Mouse (Mus musculus): ENCODE measurements around the gene Dtd1. TPM values are rescaled to one million over a fixed set of nuclear protein-coding genes. Genes with fewer than 3 reads are reported as not detected.

Dtd1 gene
- polyA plus RNA-seq, 1 experiment from 2014 or later = 35.8 TPM

DNA sequence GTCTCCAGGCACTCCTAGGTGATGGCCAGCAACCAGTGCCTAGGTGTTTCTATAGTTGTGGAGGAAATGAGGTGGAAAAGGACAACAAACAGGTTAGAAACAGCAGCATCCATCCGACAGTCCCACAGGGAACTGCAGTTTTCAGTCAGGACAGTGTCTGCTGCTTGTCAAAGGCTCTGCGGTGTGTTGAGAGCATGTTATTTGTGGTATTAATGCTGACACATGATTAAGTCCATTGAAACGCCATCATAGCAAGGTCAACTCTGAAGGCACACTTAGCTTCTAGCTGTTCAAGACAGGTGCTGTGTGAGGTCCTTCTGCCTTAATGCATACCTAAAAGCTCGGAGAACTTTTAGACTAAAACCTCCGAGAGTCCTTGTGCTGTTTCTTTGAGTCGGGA is 161.0 kb downstream of the Dtd1 start:
- Histone ChIP-seq H3K4me2 (no peak overlapping the region), H3K9me3 (replicated peaks) (no peaks in the 10 kb centered on the region), H3K36me3 (no peaks in the 10 kb centered on the region), H3K9ac (no peak overlapping the region), H3K27me3 (replicated peaks) (no peaks in the 10 kb centered on the region), H3K4me3 (no peak overlapping the region), H3K27ac (no peak overlapping the region), H3K4me1 (no peaks in the 10 kb centered on the region)
- 79% methylated on average over 6 of the region's 6 CpGs for WGBS (ENCODE audit: insufficient replicate concordance)
- no peak for ATAC-seq

DNA sequence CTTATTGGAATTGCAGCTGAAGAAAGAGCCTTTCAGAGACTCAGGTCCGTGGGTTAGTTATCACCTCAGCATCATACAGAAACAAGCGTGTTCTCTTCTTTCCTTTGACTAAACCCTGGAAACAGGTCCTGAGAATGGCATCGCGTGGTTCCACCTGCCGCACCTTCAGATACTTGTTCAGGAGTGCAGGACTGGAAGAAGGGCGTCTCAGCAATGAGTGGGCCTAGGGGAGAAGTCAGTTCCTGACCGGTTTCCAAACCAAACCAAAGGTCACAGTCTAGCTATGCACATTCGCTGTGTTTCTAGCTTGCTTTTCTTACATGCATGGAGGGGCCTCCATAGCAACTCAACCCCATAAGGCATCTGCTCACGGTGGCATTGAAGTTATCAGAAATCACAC is 164.0 kb downstream of the Dtd1 start:
- H3K36me3 ChIP-seq = 0 out of 2 replicates have a peak, but pooled peaks cover 3% of the 10 kb centered on the region
- ATAC-seq = no peak
- H3K27me3 ChIP-seq (replicated peaks) = no peaks in the 10 kb centered on the region
- 80% methylated on average over 9 of the region's 9 CpGs for WGBS (ENCODE audit: insufficient replicate concordance)
- H3K4me1 ChIP-seq = no peaks in the 10 kb centered on the region
- H3K9ac ChIP-seq = no peak overlapping the region
- H3K4me3 ChIP-seq = no peak overlapping the region
- H3K27ac ChIP-seq = no peak overlapping the region
- 0 out of 2 replicates have a peak, but pooled peaks cover 3% of the 10 kb centered on the region for H3K9me3 ChIP-seq (replicated peaks)
- H3K4me2 ChIP-seq = no peak overlapping the region

DNA sequence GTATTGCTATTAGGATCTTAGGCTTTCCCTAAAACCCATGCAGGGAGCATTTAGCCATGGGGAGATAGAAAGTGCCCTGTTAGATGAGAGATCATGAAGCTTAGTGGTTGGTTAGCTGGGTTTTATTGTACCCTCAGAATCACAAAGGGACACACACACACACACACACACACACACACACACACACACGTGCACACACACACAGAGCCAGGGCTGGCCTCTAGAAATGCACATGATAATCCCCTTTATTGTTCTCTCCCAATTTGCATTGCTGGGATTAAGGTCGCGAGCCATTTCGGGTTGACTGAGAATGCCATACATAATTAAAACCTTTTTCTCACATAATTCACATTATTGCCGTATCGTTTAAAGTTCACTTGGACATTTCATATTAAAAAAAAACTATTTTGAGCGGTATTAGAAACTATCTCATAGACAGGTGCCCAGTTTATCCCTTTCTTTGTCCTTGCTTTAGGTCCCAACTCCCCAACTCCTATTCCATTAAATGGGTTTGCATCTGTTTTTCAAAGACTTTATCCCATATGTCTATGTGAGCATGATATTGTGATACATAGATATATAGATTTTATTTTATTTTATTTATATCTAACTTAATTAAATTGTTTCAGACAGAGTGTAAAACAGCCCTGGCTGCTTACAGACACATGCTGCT is 164.6 kb downstream of the Dtd1 start:
- no peaks in the 10 kb centered on the region for H3K27me3 ChIP-seq (replicated peaks)
- 0 out of 2 replicates have a peak, but pooled peaks cover 3% of the 10 kb centered on the region for H3K9me3 ChIP-seq (replicated peaks)
- H3K36me3 ChIP-seq = 0 out of 2 replicates have a peak, but pooled peaks cover 3% of the 10 kb centered on the region
- whole genome bisulfite sequencing (ENCODE audit: insufficient replicate concordance) = 72% methylated on average over 7 of the region's 7 CpGs
- no peak overlapping the region for H3K27ac ChIP-seq
- no peak overlapping the region for H3K4me2 ChIP-seq
- H3K4me3 ChIP-seq = no peak overlapping the region
- H3K9ac ChIP-seq = no peak overlapping the region
- no peak for ATAC-seq
- H3K4me1 ChIP-seq = no peaks in the 10 kb centered on the region

DNA sequence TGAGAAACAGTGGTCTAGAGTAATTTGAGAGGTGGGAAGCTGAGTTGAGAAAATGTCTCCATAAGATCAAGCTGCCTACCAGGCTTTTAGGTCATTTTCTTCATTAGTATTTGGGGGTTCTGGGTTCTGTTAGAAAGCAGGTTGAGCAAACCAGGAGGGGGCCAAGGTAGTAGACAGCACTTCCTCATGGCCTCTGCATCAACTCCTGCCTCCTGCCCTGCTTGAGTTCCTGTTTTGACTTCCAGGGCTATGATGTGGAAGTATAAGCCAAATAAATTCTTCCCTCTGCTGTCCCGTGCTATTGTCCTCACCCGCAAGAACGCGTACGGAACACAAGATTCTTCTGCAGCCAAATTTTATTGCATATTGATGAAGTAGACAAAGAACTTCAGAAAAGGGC is 165.5 kb downstream of the Dtd1 start:
- ATAC-seq = no peak
- no peak overlapping the region for H3K27ac ChIP-seq
- H3K4me2 ChIP-seq = no peak overlapping the region
- 93% methylated on average over 5 of the region's 5 CpGs for WGBS (ENCODE audit: insufficient replicate concordance)
- H3K4me3 ChIP-seq = no peak overlapping the region
- no peak overlapping the region for H3K9ac ChIP-seq
- no peaks in the 10 kb centered on the region for H3K27me3 ChIP-seq (replicated peaks)
- 0 out of 2 replicates have a peak, but pooled peaks cover 3% of the 10 kb centered on the region for H3K36me3 ChIP-seq
- H3K9me3 ChIP-seq (replicated peaks) = 0 out of 2 replicates have a peak, but pooled peaks cover 3% of the 10 kb centered on the region
- no peaks in the 10 kb centered on the region for H3K4me1 ChIP-seq

DNA sequence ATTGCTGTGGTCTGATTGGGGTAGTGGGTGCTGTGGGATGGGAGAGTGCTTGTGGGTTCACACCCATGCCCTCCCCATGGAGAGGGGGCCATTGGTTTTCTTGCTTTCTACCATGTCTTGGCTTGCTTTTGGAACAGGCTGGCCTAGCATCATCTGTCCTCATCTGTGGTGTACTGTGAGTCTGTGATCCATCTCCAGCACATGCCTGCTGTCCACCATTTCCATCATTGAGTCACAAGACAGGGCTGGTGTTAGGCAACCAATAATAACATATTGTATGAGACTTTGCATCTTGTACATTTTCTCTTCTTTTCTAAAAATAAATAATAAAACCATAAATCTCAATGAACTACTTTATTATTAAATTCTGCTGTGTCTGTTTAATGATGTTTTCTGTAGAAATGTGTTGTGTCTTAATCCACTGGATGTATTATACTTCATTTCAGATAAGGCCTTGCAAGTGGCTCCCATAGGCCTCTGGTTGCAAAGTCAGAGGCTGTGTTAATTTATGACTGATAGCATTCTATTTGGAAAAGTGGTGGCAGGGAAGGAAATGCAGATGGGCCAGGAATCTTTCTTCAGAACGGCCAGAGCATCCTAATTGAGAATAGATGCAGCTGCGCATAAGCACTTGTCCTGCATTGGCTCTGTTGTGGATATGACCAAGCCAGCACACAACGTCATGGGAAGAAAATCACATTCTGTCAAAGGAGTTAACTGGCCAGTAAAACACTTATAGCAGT is 168.8 kb downstream of the Dtd1 start:
- Histone ChIP-seq H3K27ac (no peak overlapping the region), H3K9me3 (replicated peaks) (0 out of 2 replicates have a peak, but pooled peaks cover 3% of the 10 kb centered on the region), H3K4me1 (no peaks in the 10 kb centered on the region), H3K9ac (no peak overlapping the region), H3K36me3 (0 out of 2 replicates have a peak, but pooled peaks cover 3% of the 10 kb centered on the region), H3K4me2 (no peak overlapping the region), H3K27me3 (replicated peaks) (no peaks in the 10 kb centered on the region), H3K4me3 (no peak overlapping the region)
- WGBS (ENCODE audit: insufficient replicate concordance) = 70% methylated on average over 3 of the region's 3 CpGs
- ATAC-seq = no peak

DNA sequence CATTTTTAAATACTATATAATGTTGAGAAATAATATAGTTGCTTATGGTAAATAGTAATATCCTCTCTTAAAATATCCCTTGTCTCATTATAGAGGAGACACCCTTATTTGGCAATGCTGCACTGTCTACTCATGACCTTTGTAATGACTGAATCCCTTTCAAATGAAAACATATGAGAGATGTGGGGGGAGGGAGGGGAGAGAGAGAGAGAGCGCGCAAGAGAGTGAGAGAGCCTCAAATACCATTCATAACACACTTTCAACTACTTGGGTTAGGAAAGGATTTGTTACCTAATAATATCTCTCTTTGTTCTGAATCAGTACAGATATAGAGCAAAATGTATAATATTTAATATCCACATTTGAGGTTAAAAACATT is 169.4 kb downstream of the Dtd1 start:
- no peak for ATAC-seq

DNA sequence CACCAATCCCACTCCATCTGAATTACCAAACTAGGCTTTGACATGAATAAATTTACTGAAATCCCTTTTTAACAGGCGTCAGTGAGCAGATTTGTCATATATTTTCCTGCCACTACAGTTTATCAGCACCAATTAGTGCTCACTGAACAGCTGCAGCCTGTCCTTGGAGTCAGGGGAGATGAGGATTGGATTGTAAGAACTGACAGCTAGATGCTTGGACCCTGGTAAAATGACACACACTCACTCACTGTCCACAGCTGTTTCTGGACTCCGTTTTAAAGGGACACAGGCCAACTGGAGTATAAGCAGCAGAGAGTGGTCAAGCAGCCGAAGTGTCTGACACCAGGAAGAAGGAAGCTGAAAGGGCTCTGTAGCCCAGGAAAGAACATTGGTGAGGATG is 169.9 kb downstream of the Dtd1 start:
- H3K27ac ChIP-seq = no peak overlapping the region
- H3K4me3 ChIP-seq = no peak overlapping the region
- no peak overlapping the region for H3K4me2 ChIP-seq
- no peaks in the 10 kb centered on the region for H3K4me1 ChIP-seq
- 0 out of 2 replicates have a peak, but pooled peaks cover 3% of the 10 kb centered on the region for H3K36me3 ChIP-seq
- H3K9ac ChIP-seq = no peak overlapping the region
- 0 out of 2 replicates have a peak, but pooled peaks cover 3% of the 10 kb centered on the region for H3K9me3 ChIP-seq (replicated peaks)
- no peaks in the 10 kb centered on the region for H3K27me3 ChIP-seq (replicated peaks)
- 52% methylated on average over 3 of the region's 3 CpGs for WGBS (ENCODE audit: insufficient replicate concordance)
- ATAC-seq = no peak

More for the DNA sequence above, 169.4 kb downstream of the Dtd1 start:
- Histone ChIP-seq H3K27ac (no peak overlapping the region), H3K36me3 (0 out of 2 replicates have a peak, but pooled peaks cover 3% of the 10 kb centered on the region), H3K4me3 (no peak overlapping the region), H3K4me1 (no peaks in the 10 kb centered on the region), H3K9me3 (replicated peaks) (0 out of 2 replicates have a peak, but pooled peaks cover 3% of the 10 kb centered on the region), H3K4me2 (no peak overlapping the region), H3K27me3 (replicated peaks) (no peaks in the 10 kb centered on the region), H3K9ac (no peak overlapping the region)
- WGBS (ENCODE audit: insufficient replicate concordance) = 77% methylated on average over 2 of the region's 2 CpGs

DNA sequence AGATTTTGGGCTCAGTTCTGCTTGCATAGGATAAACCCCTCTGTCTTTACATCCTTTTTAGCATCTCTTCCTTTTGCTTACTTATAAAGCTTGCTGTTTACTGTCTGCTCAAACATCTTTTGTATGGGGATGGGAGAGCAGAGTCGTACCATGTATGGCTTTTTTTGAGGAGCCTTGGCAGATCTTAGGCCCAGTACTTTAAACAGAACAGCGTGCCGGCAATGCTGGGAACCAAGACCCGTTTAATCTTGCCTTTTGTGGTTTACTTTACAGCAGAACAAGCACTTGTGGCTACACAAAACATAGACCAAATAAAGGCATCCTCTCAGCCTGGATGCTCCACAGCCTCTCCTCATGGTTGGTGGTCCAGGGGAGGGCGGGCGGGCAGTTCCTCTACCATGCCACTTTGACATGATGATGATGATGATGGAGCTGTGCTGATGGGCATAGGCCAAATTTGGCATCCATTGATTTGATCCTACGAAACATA is 170.8 kb downstream of the Dtd1 start:
- no peak overlapping the region for H3K4me2 ChIP-seq
- H3K9me3 ChIP-seq (replicated peaks) = 0 out of 2 replicates have a peak, but pooled peaks cover 3% of the 10 kb centered on the region
- H3K27me3 ChIP-seq (replicated peaks) = no peaks in the 10 kb centered on the region
- 0 out of 2 replicates have a peak, but pooled peaks cover 3% of the 10 kb centered on the region for H3K36me3 ChIP-seq
- H3K27ac ChIP-seq = no peak overlapping the region
- H3K9ac ChIP-seq = no peak overlapping the region
- WGBS (ENCODE audit: insufficient replicate concordance) = 83% methylated on average over 7 of the region's 7 CpGs
- no peak for ATAC-seq
- H3K4me3 ChIP-seq = no peak overlapping the region
- no peaks in the 10 kb centered on the region for H3K4me1 ChIP-seq

DNA sequence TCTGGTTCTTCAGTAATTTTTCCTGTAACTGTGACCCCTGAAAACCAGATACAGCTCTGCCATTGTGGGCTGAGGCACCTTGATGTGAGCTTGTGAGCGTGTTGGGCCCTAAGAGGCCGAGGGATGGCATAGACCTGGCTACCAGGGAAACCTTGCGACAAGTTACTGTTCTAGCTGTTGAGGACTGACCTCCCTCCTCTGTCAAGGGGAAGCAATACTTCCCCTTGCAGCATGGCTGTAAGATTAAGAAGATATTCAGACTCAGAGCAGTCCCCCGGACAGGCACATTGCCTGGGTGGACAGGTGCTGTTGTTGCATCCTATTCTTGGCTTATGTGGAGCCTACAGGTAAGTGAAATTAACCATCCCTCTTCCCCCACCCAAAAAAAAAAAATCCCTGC is 172.1 kb downstream of the Dtd1 start:
- no peaks in the 10 kb centered on the region for H3K36me3 ChIP-seq
- WGBS (ENCODE audit: insufficient replicate concordance) = 66% methylated on average over 4 of the region's 4 CpGs
- no peak for ATAC-seq
- H3K9me3 ChIP-seq (replicated peaks) = no peaks in the 10 kb centered on the region
- H3K27ac ChIP-seq = no peak overlapping the region
- H3K4me3 ChIP-seq = no peak overlapping the region
- no peak overlapping the region for H3K9ac ChIP-seq
- H3K4me2 ChIP-seq = no peak overlapping the region
- H3K4me1 ChIP-seq = no peaks in the 10 kb centered on the region
- no peaks in the 10 kb centered on the region for H3K27me3 ChIP-seq (replicated peaks)

DNA sequence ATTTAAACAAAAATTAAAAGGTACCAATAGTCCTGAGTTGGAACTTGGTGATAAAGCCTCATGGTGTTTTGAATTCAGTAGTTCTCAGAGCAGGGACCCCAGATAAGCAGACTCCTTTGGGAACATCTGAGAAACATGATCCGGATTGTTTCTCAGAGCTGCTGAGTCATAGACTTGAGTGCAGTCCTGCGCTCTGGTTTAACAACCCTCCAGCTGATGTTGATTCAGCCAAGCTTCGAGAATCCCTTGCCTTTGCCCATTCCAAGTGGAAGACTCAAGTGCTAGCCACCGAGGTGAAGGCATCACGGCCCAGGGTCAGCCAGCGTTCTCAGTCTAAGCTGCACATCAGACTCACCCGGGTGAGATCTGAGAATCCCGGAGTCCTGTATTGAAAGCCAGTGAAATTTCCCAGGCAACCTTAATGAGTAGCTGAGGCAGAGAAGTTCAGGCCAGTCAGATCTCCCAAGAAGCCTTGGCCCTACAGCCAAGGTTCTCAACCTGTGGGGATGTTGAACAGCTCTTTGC is 175.0 kb downstream of the Dtd1 start:
- H3K9me3 ChIP-seq (replicated peaks) = no peaks in the 10 kb centered on the region
- H3K27me3 ChIP-seq (replicated peaks) = no peaks in the 10 kb centered on the region
- H3K4me1 ChIP-seq = no peaks in the 10 kb centered on the region
- no peak for ATAC-seq
- H3K27ac ChIP-seq = no peak overlapping the region
- H3K9ac ChIP-seq = no peak overlapping the region
- H3K4me3 ChIP-seq = no peak overlapping the region
- H3K4me2 ChIP-seq = no peak overlapping the region
- WGBS (ENCODE audit: insufficient replicate concordance) = 68% methylated on average over 8 of the region's 8 CpGs
- no peaks in the 10 kb centered on the region for H3K36me3 ChIP-seq

DNA sequence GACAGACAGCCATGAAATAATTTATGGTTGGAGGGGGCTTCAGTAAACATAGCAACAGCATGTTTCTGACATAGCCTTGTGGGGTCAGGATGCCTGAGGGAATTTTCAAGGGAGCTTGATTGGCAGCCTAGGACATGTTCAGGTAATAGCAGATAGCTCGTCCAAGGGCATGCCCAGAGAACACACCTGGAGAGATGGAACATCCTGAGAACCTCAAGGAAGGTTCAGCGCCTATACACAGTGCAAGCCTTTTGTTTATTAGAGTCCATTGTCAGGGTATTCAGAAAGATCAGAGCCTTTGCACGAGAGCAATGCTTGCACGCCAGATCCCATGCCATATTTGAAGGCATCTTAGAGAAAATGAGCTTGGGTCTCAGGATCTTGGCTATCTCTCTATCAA is 175.9 kb downstream of the Dtd1 start:
- H3K9me3 ChIP-seq (replicated peaks) = no peaks in the 10 kb centered on the region
- no peaks in the 10 kb centered on the region for H3K4me1 ChIP-seq
- H3K36me3 ChIP-seq = no peaks in the 10 kb centered on the region
- no peak overlapping the region for H3K27ac ChIP-seq
- H3K4me3 ChIP-seq = no peak overlapping the region
- no peak overlapping the region for H3K4me2 ChIP-seq
- ATAC-seq = no peak
- no peak overlapping the region for H3K9ac ChIP-seq
- WGBS (ENCODE audit: insufficient replicate concordance) = 73% methylated on average over 4 of the region's 4 CpGs
- H3K27me3 ChIP-seq (replicated peaks) = no peaks in the 10 kb centered on the region

DNA sequence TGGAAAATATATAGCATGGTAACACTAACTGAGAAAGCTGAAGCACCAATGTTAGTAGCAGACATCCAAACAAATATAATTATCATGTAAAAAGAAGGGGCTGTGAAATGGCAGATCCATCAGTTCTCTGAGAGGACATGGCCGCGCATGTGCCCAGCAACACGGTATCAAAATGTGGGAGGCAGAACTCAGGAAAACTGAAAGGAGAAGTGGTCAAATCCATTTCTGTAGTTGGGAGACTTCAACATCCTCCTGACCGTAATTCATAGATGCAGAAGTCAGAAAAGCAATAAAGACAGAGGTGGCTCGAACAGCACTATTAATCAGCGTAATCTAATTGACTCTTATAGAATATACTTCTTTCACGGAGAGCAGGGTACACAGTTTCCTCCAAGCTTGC is 179.6 kb downstream of the Dtd1 start:
- WGBS (ENCODE audit: insufficient replicate concordance) = 66% methylated on average over 7 of the region's 7 CpGs
- Histone ChIP-seq H3K27me3 (replicated peaks) (no peaks in the 10 kb centered on the region), H3K9ac (no peak overlapping the region), H3K27ac (no peak overlapping the region), H3K36me3 (no peaks in the 10 kb centered on the region), H3K4me2 (no peak overlapping the region), H3K9me3 (replicated peaks) (no peaks in the 10 kb centered on the region), H3K4me3 (no peak overlapping the region), H3K4me1 (no peaks in the 10 kb centered on the region)
- no peak for ATAC-seq
